Mouse (Mus musculus) B cell, adult 67 days (primary cell): ENCODE data around the gene Dnaic2. TPM values are rescaled to one million over a fixed set of nuclear protein-coding genes. Genes with fewer than 3 reads are reported as not detected.

ENCODE experiments used
- total RNA-seq, 2 experiments: library from RNA; stranded (reverse); gene quantifications; 4 replicates each; pipeline ENCODE4 v1.2.4; 2023

Dnaic2 gene
- not detected for total RNA-seq

GRCm38 (mm10) chr11:114726965-114727825, at the start of gene Dnaic2:
Gene Dnaic2, plus strand, starts transcription at chr11:114727408.

GRCm38 (mm10) chr11:114764820-114765818, 37.9 kb downstream of the Dnaic2 start, which contains the start of gene Kif19a:
Gene Kif19a, plus strand, starts transcription at chr11:114765388.

DNA sequence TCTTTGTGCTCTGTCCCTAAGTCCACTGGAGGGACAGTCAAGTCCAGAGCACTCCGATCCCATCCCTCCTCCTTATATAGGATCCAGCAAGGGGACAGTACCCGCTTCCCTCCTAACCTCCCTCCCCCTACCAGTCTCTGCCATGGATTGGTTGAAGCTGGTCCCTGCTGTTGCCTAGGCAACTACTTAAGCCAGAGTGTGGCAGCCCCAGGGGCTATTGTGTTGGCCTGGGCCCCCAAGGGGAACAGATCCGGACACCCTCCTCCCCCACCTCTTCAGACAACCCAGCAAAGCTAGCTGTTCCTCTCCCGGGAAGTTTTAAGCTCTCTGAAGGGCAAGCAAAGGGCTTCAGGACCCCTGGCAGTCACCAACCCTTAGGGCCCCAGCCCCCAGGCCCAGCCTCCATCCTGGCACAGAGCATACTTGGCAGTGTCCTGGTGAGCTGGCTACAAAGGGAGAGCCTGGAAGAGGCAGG, 68.7 kb downstream of the Dnaic2 start, which contains the start of gene Btbd17:
Gene Btbd17, minus strand, starts transcription at position 98 of the 475 bp plus-strand sequence.

DNA sequence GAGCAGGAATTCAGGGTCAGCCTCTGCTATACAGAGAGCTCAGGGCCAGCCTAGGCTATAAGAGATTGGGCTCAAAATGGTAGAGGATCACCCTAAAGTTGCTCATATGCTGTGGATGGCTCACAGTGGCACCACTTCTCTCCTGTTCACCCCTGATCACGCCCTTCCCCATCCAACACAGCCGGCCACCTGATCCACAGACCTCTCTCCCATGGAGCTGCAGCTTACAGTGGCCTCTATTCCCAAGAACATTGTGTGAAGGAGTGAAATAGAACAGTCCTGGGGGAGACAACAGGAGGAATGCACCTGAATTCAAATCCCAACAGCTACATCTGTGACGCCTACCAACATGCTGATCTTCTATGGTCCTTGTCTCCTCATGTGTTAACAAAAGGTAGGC, 71.4 kb downstream of the Dnaic2 start, which contains the start of gene Gpr142:
Gene Gpr142, plus strand, starts transcription at position 301 of the 400 bp plus-strand sequence.

Other genes starting within 250 kb of the Dnaic2 start
- 1,000 to 10,000 TPM; 2,075 to 2,120 TPM for gene Rpl38, start 58.9 kb upstream of the Dnaic2 start, total RNA-seq
- 1 to 10 TPM; 2.4 to 3.2 TPM for gene Ttyh2, start 52.0 kb upstream of the Dnaic2 start, total RNA-seq
- gene Kif19a, start 38.0 kb downstream of the Dnaic2 start, total RNA-seq = 1 to 10 TPM; 5.1 to 5.3 TPM
- gene Btbd17, start 68.5 kb downstream of the Dnaic2 start, total RNA-seq = not detected
- gene Gpr142, start 71.5 kb downstream of the Dnaic2 start, total RNA-seq = not detected
- not detected for gene Gprc5c, start 123.7 kb downstream of the Dnaic2 start, total RNA-seq
- under 1 TPM; 0.30 to 0.78 TPM for gene Cd300a, start 162.6 kb downstream of the Dnaic2 start, total RNA-seq
- not detected for gene Cd300lb, start 207.0 kb downstream of the Dnaic2 start, total RNA-seq
- not detected for gene Cd300c, start 241.7 kb downstream of the Dnaic2 start, total RNA-seq